Mouse (Mus musculus): ENCODE results near the gene Ttll12. TPM values are rescaled to one million over a fixed set of nuclear protein-coding genes. Genes with fewer than 3 reads are reported as not detected.

Gene Ttll12
- polyA plus RNA-seq (2021; fragmentation: Nextera tagmentation), result 3.0 and 5.4 TPM in 2 replicates
- long read RNA-seq, experiment 1, transcript Ttll12-201 (14 exons, 3,774 nt), result major isoform, 54 of 62 reads
- long read RNA-seq, experiment 1, partial matches to known transcripts, result 5 of 62 reads
- long read RNA-seq, experiment 1, other reads (novel, unspliced or antisense), result 3 of 62 reads
- long read RNA-seq, experiment 2, partial matches to known transcripts, result 2 of 2 reads
- long read RNA-seq, experiment 2, other reads (novel, unspliced or antisense), result 0 of 2 reads

GRCm38 (mm10) chr15:83594513-83595363 is at the start of gene Ttll12:
Gene Ttll12 (minus strand): TSS chr15:83595157.

GRCm38 (mm10) chr15:83563327-83563856 is 31.6 kb downstream of the Ttll12 start, which contains the start of the genes Tspo and Mcat:
Gene Tspo (plus strand): TSS chr15:83563592.
Gene Mcat (minus strand): TSS chr15:83563787.

GRCm38 (mm10) chr15:83526424-83527091 is 68.4 kb downstream of the Ttll12 start, which contains the start of gene Bik:
Gene Bik (plus strand): TSS chr15:83526862.

Other genes starting within 250 kb of the Ttll12 start
- gene Arfgap3, start 244.9 kb downstream of the Ttll12 start, polyA plus RNA-seq (2021; fragmentation: Nextera tagmentation), result 13.8 and 16.4 TPM in 2 replicates
- gene Pacsin2, start 130.6 kb downstream of the Ttll12 start, polyA plus RNA-seq (2021; fragmentation: Nextera tagmentation), result 22.6 and 29.4 TPM in 2 replicates
- gene Ttll1, start 84.3 kb downstream of the Ttll12 start, polyA plus RNA-seq (2021; fragmentation: Nextera tagmentation), result 43.5 and 55.7 TPM in 2 replicates
- 0.29 and 0.33 TPM in 2 replicates for gene Bik, start 68.3 kb downstream of the Ttll12 start, polyA plus RNA-seq (2021; fragmentation: Nextera tagmentation)
- 30.6 and 33.6 TPM in 2 replicates for gene Tspo, start 31.6 kb downstream of the Ttll12 start, polyA plus RNA-seq (2021; fragmentation: Nextera tagmentation)
- 4.3 and 21.2 TPM in 2 replicates for gene Mcat, start 31.4 kb downstream of the Ttll12 start, polyA plus RNA-seq (2021; fragmentation: Nextera tagmentation)
- gene Scube1, start 129.9 kb upstream of the Ttll12 start, polyA plus RNA-seq (2021; fragmentation: Nextera tagmentation), result 20.0 and 20.4 TPM in 2 replicates
- 101 and 132 TPM in 2 replicates for gene Mpped1, start 184.3 kb upstream of the Ttll12 start, polyA plus RNA-seq (2021; fragmentation: Nextera tagmentation)